Mouse (Mus musculus): ENCODE data around the gene Ube2f. TPM values are rescaled to one million over a fixed set of nuclear protein-coding genes. Genes with fewer than 3 reads are reported as not detected.

Gene Ube2f
- total RNA-seq, 1 experiment, result 41.5 TPM

GRCm38 (mm10) chr1:91332102-91332501 is 82.0 kb downstream of the Ube2f start:
- in situ Hi-C loops (cut with MboI; ENCODE audit: low sequenced_read_pairs in 2 of 2, unreplicated experiment in 2 of 2), result no loop called here
- H3K4me1 ChIP-seq (ENCODE audit: control insufficient read depth in 2 of 2, insufficient read depth in 2 of 2, low read length in 2 of 2, poor library complexity in 1 of 2), result no peaks in the 10 kb centered on the region
- H3K36me3 ChIP-seq (ENCODE audit: control insufficient read depth, insufficient read depth, low read length, poor library complexity, severe bottlenecking), result no peaks in the 10 kb centered on the region
- no peak overlapping the region for H3K27ac ChIP-seq (ENCODE audit: insufficient read depth, low read depth, low read length, poor library complexity, severe bottlenecking)
- H3K9me3 ChIP-seq (ENCODE audit: control insufficient read depth, insufficient read depth, low read depth, low read length), result no peaks in the 10 kb centered on the region
- H3K4me3 ChIP-seq (ENCODE audit: insufficient read depth in 1 of 2, low read depth in 1 of 2, low read length in 2 of 2, poor library complexity in 1 of 2, severe bottlenecking in 1 of 2), result no peak overlapping the region
- no peak for DNase-seq (ENCODE audit: low read depth, low spot score)
- TF ChIP-seq ZC3H11A (IDR thresholded peaks at IDR 0.05; ENCODE audit: borderline replicate concordance, low read depth, low read length), result no peak
- TF ChIP-seq CHD2 (IDR thresholded peaks at IDR 0.05; ENCODE audit: low read depth, low read length), result no peak
- no peak for TF ChIP-seq MAFK (IDR thresholded peaks at IDR 0.05; ENCODE audit: insufficient read depth, low read depth, low read length)
- TF ChIP-seq ZNF384 (IDR thresholded peaks at IDR 0.05; ENCODE audit: low read depth, low read length), result no peak
- H3K9ac ChIP-seq (ENCODE audit: insufficient read depth, low read depth, low read length, poor library complexity, severe bottlenecking), result no peak overlapping the region

GRCm38 (mm10) chr1:91333582-91333981 is 83.5 kb downstream of the Ube2f start:
- in situ Hi-C loops (cut with MboI; ENCODE audit: low sequenced_read_pairs in 2 of 2, unreplicated experiment in 2 of 2), result no loop called here
- H3K9ac ChIP-seq (ENCODE audit: insufficient read depth, low read depth, low read length, poor library complexity, severe bottlenecking), result no peak overlapping the region
- no peaks in the 10 kb centered on the region for H3K36me3 ChIP-seq (ENCODE audit: control insufficient read depth, insufficient read depth, low read length, poor library complexity, severe bottlenecking)
- no peak overlapping the region for H3K27ac ChIP-seq (ENCODE audit: insufficient read depth, low read depth, low read length, poor library complexity, severe bottlenecking)
- H3K4me1 ChIP-seq (ENCODE audit: control insufficient read depth in 2 of 2, insufficient read depth in 2 of 2, low read length in 2 of 2, poor library complexity in 1 of 2), result peaks cover 0 to 2% of the 10 kb centered on the region in 2 experiments; a peak in 1 of 4 replicates
- H3K9me3 ChIP-seq (ENCODE audit: control insufficient read depth, insufficient read depth, low read depth, low read length), result no peaks in the 10 kb centered on the region
- H3K4me3 ChIP-seq (ENCODE audit: insufficient read depth in 1 of 2, low read depth in 1 of 2, low read length in 2 of 2, poor library complexity in 1 of 2, severe bottlenecking in 1 of 2), result no peak overlapping the region
- no peak for DNase-seq (ENCODE audit: low read depth, low spot score)
- TF ChIP-seq ZNF384 (IDR thresholded peaks at IDR 0.05; ENCODE audit: low read depth, low read length) (no peak), ZC3H11A (IDR thresholded peaks at IDR 0.05; ENCODE audit: borderline replicate concordance, low read depth, low read length) (no peak), HCFC1 (IDR thresholded peaks at IDR 0.05; ENCODE audit: borderline replicate concordance, insufficient read depth, low read length) (no peak), MAFK (IDR thresholded peaks at IDR 0.05; ENCODE audit: insufficient read depth, low read depth, low read length) (no peak)

- H3K9ac ChIP-seq (ENCODE audit: insufficient read depth, low read depth, low read length, poor library complexity, severe bottlenecking), result no peak overlapping the region
- H3K4me3 ChIP-seq (ENCODE audit: insufficient read depth in 1 of 2, low read depth in 1 of 2, low read length in 2 of 2, poor library complexity in 1 of 2, severe bottlenecking in 1 of 2), result no peak overlapping the region
- TF ChIP-seq CHD2 (IDR thresholded peaks at IDR 0.05; ENCODE audit: low read depth, low read length) (no peak), HCFC1 (IDR thresholded peaks at IDR 0.05; ENCODE audit: borderline replicate concordance, insufficient read depth, low read length) (no peak), ZC3H11A (IDR thresholded peaks at IDR 0.05; ENCODE audit: borderline replicate concordance, low read depth, low read length) (no peak), ZNF384 (IDR thresholded peaks at IDR 0.05; ENCODE audit: low read depth, low read length) (no peak), MAFK (IDR thresholded peaks at IDR 0.05; ENCODE audit: insufficient read depth, low read depth, low read length) (no peak)
- no peaks in the 10 kb centered on the region for H3K36me3 ChIP-seq (ENCODE audit: control insufficient read depth, insufficient read depth, low read length, poor library complexity, severe bottlenecking)
- no peak for DNase-seq (ENCODE audit: low read depth, low spot score)
- H3K9me3 ChIP-seq (ENCODE audit: control insufficient read depth, insufficient read depth, low read depth, low read length), result no peaks in the 10 kb centered on the region
- H3K4me1 ChIP-seq (ENCODE audit: control insufficient read depth in 2 of 2, insufficient read depth in 2 of 2, low read length in 2 of 2, poor library complexity in 1 of 2), result peaks cover 0 to 3% of the 10 kb centered on the region in 2 experiments; a peak in 1 of 4 replicates
- no peak overlapping the region for H3K27ac ChIP-seq (ENCODE audit: insufficient read depth, low read depth, low read length, poor library complexity, severe bottlenecking)
- in situ Hi-C loops (cut with MboI; ENCODE audit: low sequenced_read_pairs in 2 of 2, unreplicated experiment in 2 of 2), result no loop called here
Measured at GRCm38 (mm10) chr1:91337355-91337754, 87.3 kb downstream of the Ube2f start.

Other genes starting within 250 kb of the Ube2f start
- gene Rbm44, start 105.2 kb upstream of the Ube2f start, total RNA-seq (2012; rRNA removed), result 2.6 and 3.6 TPM in 2 replicates
- gene Ramp1, start 70.5 kb upstream of the Ube2f start, total RNA-seq (2012; rRNA removed), result 0.21 and 0.40 TPM in 2 replicates
- gene Scly, start 48.0 kb downstream of the Ube2f start, total RNA-seq (2012; rRNA removed), result 11.2 and 12.0 TPM in 2 replicates
- gene Espnl, start 71.8 kb downstream of the Ube2f start, total RNA-seq (2012; rRNA removed), result 0.40 and 0.48 TPM in 2 replicates
- 1.6 and 2.2 TPM in 2 replicates for gene Klhl30, start 100.7 kb downstream of the Ube2f start, total RNA-seq (2012; rRNA removed)
- gene Erfe, start 116.1 kb downstream of the Ube2f start, total RNA-seq (2012; rRNA removed), result 5.8 and 6.3 TPM in 2 replicates
- 64.9 and 71.3 TPM in 2 replicates for gene Ilkap, start 148.5 kb downstream of the Ube2f start, total RNA-seq (2012; rRNA removed)
- gene Hes6, start 163.7 kb downstream of the Ube2f start, total RNA-seq (2012; rRNA removed), result 13.3 and 29.1 TPM in 2 replicates
- 0.42 and 0.58 TPM in 2 replicates for gene Per2, start 209.0 kb downstream of the Ube2f start, total RNA-seq (2012; rRNA removed)
- gene Traf3ip1, start 244.3 kb downstream of the Ube2f start, total RNA-seq (2012; rRNA removed), result 7.9 and 9.2 TPM in 2 replicates